Mouse (Mus musculus) neutrophil, adult 5-6 weeks (primary cell): ENCODE results near the gene Ncbp1. TPM values are rescaled to one million over a fixed set of nuclear protein-coding genes. Genes with fewer than 3 reads are reported as not detected.

ENCODE experiments used
- ATAC-seq: fragments of 151-379, 151-347 bp; 2 replicates; pipeline ENCODE4 v1.8.0; 2017; ENCODE audit warnings: mild to moderate bottlenecking, moderate TSS enrichment; ENCODE audit not compliant: insufficient number of reproducible peaks, poor library complexity, low FRiP score, severe bottlenecking; ENCODE audit errors: extremely low read depth
- total RNA-seq: library from RNA; stranded (forward); fragments of 200-1000 nt; gene quantifications from 2 replicates; pipeline ENCODE4 v1.2.3, GENCODE M21; 2017

Ncbp1 gene
- total RNA-seq, 1 experiment from 2014 or later = 39.9 TPM

DNA sequence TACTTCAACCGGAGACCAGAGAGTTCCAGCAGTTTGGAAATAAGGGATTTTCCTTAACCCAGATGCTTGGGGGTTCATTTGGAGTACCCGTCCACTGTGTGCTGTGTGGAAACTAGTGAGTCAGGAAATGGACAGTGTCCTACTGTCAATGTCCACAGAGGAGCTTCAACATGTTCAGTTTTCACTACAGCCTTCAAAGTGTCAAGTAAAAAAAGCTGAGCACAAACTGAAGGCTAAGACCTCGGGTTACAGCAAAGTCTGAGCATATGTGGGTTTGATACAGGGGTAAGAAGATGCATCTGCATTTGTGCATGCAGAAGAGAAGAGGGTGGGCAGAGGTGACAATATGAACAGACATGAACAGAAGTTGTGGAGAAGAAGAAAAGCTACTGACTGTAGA, 17.6 kb upstream of the Ncbp1 start:
- ATAC-seq = no peak

DNA sequence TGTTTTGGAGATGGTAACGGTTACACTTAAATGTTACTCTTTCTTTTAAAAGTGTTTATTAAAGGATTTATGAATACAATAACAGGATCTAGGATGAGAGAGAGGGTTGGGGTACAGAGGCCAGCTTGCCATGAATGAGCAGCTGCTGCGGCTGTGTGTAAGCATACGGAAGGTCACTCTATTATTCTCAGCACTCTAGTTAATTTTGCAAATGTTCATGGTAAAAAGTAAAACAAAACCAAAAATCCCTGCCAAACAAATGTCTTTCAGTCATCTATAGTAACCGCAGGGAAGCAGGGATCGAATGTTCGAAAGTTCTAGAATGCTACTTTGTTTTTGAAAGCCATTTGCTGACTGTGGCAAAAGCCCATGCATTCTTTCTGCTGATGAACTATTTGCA, 15.1 kb upstream of the Ncbp1 start:
- ATAC-seq = no peak

DNA sequence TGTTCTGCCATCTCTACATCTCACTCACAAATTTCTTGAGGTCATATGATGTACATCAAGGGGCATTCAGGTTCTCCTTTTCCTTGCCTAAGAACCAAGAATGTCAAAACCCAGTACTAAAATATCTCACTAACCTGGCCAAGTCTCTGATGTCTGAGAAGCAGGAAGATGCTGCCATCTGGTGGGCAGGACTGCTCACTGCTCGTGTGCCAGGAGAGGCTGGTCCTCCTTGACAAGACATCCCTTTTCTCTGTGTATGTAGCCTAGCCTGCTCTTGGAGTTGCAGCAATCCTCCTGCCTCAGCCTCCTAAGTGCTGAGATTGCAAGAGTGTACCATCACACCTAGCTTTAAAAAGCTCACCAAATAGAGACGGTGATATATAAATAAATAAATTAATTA, 11.9 kb upstream of the Ncbp1 start:
- peak; percentile 73 for ATAC-seq

DNA sequence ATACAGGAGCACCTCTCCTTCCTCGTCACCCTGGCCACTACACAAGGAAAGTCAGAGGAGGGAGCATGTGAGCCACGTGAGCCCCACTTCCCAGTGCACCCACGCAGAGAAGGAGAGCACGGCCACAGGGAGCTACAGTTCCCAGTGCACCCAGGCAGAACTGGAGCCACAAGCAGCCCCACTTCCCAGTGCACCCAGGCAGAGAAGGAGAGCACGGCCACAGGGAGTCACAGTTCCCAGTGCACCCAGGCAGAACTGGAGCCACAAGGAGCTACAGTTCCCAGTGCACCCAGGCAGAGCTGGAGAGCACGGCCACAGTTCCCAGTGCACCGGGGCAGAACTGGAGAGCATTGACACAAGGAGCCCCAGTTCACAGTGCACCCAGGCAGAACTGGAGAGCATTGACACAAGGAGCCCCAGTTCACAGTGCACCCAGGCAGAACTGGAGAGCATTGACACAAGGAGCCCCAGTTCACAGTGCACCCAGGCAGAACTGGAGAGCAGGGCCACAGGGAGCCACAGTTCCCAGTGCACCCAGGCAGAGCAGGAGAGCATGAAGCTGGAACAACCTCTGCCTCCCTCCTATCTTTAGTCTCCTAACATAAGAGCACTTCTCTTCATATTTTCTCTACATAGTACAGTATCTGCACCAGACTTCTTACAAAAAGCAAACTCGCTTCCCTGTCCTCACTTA, 9.0 kb upstream of the Ncbp1 start:
- no peak for ATAC-seq

DNA sequence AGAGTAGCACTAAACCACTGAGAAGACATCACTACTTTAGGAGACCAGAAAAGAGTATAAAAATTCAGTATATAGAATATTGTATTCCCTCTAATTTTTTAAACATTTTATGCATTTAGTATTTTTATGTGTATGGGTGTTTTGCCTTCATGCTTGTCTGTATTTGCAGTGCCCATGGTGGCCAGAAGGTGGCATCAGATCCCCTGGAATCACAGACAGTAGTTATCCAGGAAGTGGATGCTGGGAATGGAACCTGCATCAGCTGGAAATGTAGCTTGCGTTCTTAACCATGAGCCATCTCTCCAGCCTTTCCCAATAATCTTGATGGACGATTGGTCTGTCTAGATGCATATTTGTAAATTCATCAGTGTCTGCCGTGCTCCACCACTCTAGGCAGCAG, 8.2 kb upstream of the Ncbp1 start:
- no peak for ATAC-seq

DNA sequence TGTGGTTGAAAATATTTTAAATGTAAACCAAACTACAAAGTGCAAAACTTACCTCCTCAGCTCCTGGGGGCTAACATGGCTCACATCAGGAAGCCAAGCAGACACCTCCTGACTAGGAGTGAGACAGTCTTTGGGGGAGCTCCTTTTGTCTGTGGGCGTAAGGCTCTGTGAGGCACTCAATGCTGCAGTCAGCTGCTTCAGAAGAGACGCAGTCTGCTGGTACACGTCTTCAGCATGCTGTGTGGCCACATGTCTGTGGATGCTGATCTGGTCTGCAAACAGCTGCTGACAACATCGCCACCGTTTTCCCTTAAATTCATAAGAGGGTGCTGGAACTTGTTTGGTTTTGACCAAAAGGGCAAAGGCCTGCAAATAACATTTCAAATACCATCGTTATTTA, 6.6 kb upstream of the Ncbp1 start:
- ATAC-seq = no peak

DNA sequence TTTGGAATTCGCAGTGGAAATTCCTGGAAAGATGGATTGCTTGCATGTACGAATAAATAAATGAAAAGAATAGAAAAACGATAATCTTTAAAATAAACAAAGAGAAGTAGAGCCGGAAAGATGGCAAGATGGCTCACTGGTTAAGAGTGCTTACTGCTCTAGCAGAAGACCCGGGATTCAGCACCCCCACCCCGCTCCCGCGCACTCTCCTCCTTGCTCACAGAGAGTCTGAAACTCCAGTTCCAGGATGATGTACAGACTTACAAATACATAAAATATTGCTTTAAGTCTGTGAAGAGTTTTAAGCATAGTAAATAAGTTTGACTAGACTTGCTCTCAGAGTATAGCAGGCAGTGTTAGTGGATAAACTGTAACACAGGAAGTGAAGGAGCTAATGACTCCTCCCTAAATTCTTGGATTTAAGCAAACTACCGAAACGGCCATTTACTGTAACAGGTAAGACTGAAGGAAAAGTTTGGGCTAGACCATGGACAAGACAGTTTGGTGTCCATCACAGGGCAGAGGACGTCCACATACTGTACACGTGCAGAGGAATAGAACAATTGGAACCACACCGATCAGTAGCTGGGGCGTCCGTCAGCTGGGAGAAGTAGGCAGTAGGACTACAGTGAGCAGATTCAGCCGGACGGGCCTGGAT, 655 bp upstream of the Ncbp1 start:
- ATAC-seq = no peak; the same call in 1 of the 2 replicates

DNA sequence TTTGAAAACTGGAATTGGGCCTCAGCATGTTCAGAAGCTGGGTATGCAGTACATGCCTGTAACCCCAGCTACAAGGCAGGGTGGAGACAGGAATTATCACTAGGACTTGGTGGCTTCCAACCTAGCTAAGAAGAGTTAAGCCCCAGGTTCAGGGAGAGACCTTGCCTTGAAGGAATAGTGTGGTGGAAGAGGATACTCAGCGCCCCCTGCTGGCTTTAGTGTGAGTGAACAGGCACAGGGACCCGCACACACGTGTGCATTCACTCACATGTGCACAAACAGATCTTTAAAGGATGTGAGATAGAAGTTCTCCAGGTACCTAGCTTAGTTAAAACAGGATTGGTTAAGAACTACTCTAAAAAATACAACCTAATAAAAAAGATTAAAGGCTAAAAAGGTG, 5.9 kb downstream of the Ncbp1 start:
- ATAC-seq = peak; percentile 33; the same call in 1 of the 2 replicates

DNA sequence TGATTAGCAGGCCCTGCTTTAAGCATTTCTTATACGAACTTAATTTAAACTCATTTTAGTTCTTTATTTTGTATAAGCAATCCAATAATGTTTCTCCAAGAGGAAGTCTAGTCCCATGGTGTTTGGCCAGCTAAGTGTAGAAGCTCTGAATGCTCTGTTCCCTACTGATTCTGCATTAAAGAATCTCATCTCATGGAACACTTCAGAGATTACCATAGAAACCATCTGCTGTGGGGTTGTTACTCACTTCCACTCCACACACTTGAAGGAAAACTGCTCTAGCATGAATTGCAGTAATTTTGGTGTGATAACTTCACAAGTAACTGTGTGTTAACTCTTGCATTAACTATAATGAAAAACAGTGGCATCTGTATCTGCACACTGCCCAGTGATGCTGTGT, 8.5 kb downstream of the Ncbp1 start:
- ATAC-seq = no peak

DNA sequence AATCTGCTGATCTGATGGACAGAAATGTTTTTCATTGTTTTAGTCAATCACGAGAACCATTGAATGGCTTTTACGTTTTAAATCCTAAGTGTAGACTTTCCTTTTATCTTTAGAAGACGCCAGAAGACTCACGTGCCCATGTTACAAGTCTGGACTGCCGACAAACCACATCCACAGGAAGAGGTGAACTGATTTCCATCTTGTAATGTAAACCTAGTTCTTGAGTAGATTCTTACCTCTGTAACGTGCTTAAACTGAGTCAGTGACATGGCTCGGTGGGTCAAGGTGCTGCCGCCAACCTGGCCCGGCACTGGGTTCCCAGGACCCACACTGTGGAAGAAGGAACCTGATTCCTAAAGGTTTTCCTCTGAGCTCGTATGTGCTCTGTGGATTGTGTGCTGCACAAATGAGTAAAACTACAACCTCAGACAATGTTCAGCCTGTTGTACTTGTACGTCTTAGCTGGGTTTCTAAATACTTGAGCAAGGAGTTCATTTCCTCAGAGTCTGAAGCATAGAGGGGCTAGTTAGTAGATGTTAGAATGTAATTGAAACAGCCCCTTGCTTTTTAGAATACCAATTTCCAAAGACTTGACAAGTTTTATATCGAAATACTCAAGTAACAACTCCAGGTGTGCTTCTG, 13.6 kb downstream of the Ncbp1 start:
- no peak for ATAC-seq

DNA sequence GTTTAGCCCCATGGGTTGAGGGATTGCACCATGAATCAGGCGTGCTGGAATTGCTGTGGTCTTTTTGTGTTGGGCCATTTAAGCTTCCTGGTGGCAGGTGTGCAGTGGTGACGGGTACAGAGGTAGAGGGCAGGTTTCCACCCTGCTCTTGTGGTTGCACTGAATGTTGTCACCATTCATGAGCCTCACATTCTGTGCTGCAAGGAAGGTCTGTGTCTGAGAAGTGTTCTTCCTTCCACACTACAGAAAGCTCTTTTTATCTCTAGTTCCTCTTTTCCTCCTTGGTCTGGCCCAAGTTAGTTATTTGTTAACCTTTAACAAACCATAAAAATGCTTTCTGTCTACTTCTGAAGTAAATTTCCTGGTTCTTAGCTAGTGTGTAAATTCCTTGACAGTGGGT, 25.6 kb downstream of the Ncbp1 start:
- ATAC-seq = no peak

DNA sequence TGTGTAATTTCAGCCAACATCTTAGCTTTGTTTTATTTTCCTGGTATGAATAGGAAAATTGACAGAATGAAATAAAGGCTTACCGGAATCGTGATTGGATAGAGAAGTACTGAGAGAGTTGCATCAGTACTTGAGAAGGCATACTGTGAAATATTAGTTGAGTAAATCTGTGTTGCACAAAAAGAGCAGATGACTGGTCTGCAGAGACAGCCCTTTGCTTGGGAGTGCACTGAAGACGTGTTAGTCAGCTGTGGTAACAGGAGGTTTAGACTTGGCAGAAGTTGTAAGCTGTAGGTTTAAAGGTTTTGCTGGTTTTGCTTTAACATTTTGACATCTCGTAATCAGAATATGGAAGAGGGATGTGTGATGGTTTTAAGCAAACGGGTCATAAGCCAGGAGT, 27.4 kb downstream of the Ncbp1 start:
- ATAC-seq = no peak

DNA sequence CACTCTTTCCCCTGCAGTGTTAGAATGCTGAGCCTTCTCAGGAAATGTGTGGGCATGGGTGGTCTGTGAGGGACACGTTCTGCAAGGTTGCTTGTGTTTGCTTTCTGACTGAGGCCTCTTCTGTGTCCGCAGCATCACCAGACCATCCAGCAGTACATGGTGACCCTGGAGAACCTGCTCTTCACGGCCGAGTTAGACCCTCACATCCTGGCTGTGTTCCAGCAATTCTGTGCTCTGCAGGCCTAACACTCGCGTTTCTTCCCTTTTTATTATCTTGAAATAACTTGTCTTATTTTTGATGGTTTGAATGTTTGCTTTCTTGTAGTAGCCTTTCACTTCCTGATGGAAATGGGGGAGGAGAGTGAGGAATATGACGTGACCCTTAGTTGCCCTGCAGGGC, 33.3 kb downstream of the Ncbp1 start:
- no peak for ATAC-seq

DNA sequence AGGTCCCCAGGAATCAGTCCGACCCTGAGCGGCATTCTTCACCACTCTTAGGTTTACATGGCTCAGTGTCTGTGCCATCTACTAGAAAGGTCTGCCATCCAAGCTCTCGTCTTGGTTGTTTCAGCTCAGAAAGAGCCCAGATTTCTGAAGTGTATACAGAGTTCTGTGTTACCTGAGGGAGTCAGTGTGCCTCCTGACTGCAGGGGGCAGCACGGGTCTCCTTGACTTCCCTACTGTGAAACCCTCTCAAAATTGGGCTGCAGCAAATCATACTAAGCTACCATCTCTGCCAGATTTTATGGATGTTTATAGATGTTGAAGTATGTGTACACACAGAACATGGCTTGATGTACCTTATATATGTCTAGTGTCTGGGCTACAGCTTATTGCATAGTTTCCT, 37.9 kb downstream of the Ncbp1 start:
- no peak for ATAC-seq

DNA sequence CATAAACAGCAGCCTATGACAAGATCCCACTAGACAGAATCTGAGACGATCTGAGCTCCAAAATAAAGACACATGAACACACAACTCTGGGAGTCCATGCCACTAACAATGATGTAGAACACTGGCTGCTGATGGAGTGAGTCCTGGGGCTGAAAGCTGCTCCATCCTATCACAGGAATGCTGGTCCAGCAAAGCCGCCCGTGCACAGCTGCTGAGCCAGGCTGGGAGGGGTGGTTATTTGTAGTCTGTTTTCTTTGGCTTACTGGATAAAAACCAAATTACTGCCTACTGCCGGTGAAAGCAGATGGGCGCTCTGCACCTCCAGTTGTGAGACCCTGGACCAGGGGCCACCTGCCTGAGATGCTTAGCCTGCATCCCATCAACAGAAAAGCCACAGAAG, 38.6 kb downstream of the Ncbp1 start:
- ATAC-seq = no peak

DNA sequence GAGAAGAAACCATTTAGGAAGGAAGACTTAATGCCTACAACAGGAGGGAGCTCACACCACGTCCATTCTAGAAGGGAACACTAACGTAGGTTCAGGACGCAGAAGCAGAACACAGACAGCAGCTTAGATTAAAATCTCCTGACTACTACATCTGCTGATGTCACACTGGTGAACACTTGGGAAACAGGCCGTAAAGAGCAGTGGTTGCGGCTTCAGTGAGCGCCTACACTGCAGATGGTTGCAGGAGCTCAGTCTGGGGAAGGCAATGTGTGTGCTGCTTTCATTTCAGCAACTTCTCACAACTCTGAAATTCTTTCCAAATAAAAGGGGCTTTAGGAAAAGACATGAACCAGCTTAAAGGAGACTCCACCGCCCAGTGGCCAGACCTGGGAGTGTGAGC, 39.1 kb downstream of the Ncbp1 start:
- ATAC-seq = no peak

DNA sequence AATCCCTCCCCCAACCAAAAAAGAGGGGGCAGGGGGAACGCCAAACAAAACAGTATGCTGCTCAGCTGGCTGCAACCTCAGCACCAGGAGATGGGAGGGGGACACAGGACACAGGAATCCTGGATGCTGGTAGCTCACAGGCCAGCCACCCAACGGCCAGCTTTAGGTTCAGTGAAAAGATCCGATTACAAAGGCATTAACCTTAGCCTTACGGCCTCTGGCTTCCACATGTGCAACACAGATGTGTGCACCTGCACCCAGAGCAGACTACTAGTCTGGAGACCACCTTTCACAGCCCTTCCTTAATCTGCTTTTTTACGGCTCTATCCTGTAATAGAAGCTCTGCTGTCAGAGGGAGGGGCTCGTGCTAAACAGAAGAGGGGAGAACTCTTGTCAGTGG, 42.8 kb downstream of the Ncbp1 start:
- ATAC-seq = no peak

DNA sequence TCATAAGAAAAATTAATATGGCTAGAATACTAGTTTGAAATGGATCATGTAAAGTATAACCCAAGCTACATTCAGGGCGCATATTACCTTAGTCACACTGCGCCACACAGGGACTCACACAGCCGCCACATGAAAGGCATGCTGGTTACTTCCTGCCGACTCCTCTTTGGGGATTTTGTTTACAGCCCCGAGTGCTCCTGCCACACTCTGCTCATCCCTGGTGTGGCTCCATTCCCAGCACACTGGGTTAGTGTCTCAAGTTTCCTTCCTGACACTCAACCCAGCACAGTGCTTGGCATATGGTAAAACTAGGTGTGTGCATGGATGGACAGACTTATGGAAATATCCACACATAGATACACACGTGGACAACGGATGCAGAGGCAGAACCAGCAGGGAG, 43.8 kb downstream of the Ncbp1 start:
- ATAC-seq = no peak

DNA sequence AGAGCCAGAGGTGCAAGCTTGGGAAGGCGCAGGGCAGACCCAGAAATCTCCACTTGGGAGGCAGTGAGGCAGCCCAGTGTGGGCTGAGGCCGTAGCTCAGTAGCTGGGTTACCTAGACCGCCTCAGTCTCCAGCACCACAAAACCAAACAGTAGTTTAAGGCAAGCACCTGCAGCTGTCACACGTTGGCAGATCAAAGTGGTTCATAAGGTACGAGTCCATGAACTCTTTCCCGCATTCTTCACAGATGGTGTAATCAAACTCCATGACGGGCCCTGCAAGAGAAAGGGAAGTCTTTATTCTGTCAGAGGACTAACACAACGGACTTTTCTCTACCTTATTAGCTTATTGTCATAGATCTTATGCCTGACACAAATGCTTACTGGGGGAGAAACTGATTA, 47.0 kb downstream of the Ncbp1 start:
- ATAC-seq = no peak

DNA sequence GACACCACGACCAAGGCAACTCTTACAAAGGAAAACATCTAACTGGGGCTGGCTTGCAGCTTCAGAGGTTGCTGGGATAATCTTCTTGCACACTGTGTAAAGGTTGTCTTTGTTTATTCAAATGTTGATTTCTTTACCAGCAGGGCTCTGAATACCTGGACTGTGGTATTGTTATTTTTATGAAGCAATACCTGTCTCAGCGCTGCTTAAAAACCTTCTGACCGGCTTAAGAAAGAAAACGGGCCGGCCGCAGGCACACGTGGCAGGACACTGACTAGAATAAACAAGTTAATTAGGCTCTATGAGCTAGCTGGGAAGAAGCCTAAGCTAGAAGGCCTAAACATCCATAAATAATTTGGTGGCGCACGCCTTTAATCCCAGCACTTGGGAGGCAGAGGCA, 47.5 kb downstream of the Ncbp1 start:
- no peak for ATAC-seq
